In the genomic region with DNA sequence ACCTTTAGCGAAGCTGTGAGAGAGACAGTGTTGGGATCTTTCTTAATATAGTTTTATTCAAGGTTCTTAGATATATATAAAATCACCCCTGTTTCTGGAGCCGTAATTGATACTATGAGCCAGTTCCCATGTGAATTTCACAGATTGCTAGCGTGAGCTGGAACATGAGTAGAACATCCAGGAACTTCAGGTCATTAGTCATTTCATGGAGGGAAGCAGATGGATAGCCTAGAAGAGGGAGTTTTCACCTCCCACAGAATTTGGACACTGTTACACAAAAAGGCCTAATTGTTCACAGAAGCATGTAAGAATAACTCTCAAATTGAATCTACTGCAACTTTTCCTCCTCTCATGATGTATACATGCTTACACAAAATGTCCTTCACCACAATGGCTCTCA, we compare ENCODE assay signal across 6 mouse cellular contexts.
"Had no signal": no experiment of that assay in that cellular context is flagged by ENCODE, and none has a peak within 500 bp of the region (broad histone marks: within the 10 kb centered on the region; RNA-seq: fewer than 3 reads in every experiment).

No protein-coding gene starts in this region.

- DNase-seq: kidney, adult 2 months; kidney, postnatal 25 days; liver, postnatal 0 days; lung, embryonic 14.5 days; retina, postnatal 1 day; thymus, postnatal 25 days had no signal
